Mouse (Mus musculus) WW6 (cell line): ENCODE data around the gene Cnr1.

Experiments used
- DNase-seq: peaks from one replicate; pipeline ENCODE4 v3.0.0-alpha.2; 2013; ENCODE audit warnings: low read depth, low spot score

Gene Cnr1

GRCm38 (mm10) chr4:33941557-33941956 is 17.2 kb downstream of the Cnr1 start:
- no peak for DNase-seq

GRCm38 (mm10) chr4:33943936-33944335 is 19.5 kb downstream of the Cnr1 start:
- no peak for DNase-seq

GRCm38 (mm10) chr4:33945742-33946141 is 21.3 kb downstream of the Cnr1 start:
- DNase-seq: no peak

DNA sequence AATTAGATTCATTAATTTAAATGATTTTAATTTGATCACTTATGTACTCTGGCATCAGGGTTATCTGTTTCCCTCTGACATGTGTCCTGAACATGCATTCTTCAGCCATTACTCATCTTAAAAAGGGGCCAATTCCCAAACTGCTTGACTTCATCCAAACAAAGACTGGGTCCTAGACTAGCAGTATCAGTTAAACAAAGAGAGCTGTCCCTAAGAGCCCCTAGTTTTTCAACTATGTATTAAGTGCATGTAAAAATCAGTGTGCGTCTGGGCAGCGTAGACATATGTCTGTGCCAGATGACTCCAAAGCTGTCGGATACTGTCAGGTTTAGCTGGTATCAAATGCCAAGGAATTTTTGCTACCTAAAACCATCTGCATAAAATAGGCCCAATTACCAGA is 23.2 kb downstream of the Cnr1 start:
- no peak for DNase-seq

- DNase-seq: no peak
Measured at GRCm38 (mm10) chr4:33957398-33957797, 33.0 kb downstream of the Cnr1 start.

DNA sequence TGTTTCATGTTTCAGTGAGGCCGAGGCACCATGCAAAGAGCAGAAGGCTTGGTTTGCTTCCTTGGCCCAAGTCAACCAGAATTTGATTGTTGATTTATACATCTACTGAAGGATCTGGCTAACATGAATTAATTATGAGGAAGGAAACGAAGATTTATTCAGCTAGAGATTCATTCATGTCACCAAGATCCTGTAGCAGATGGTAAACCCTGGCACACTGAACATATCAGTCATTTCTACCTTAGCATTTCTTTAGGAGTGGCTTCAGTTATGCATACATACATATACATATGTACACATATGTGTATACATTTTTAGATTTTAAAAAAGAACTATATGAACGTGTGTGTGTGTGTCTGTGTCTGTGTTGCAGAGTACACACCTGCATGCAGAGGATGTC is 34.1 kb downstream of the Cnr1 start:
- DNase-seq: no peak

DNA sequence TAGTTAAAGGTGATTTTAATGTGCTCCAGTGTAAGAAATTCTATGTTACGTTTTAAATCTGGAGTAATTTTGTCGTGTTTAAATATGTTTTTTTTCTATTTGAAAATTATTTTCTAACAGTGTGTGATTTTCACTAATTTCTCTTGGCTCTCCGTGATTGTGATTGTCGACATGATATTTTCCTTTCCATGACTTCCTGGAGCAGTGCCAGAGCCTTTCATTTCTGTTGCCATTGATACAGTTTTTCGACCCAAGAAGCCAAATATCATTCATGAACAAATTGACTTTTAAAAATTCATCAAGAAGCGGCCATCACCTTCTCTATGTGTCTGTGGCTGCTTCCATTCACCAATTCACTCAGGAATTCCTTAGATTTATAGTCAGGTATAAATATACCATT is 35.4 kb downstream of the Cnr1 start:
- DNase-seq: no peak

DNA sequence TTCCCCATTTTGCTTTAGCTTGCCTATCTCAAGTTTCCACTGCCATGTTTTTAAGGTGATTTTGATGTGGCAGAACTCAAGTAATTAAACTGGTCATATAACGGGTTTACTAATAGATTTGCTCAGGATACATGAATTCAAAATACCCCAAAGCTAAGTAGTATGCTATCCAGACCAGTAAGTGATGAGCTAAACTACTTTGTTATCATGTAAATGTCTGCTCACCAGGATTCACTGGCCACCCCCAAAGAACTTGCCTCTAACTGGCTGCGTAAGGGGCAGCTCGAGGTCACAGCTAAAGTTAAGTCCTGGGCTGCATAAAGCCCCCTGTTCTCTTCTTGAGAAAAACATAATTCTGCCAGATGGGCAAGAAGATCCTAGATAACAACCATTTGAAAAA is 46.3 kb downstream of the Cnr1 start:
- DNase-seq: no peak

GRCm38 (mm10) chr4:33988466-33989089 is 64.2 kb downstream of the Cnr1 start:
- DNase-seq: no peak

DNA sequence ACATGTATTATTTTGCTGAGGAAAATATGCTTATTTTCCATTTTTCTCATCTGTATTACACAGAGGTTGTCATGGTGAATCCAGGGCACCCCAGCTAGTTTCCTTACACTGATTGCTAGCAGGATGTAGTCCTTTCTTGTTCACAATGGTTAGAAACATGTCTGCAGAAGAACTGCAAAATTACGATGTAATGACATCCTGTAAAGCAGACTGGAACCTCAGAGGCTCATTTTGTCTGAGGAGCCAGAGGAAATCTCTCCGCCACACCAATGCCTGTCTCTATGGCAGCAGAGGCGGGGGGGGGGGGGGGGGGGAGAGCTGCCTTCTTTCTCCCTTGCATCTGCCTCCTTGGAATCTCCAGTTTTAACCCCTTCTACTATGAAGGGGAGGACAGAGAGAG is 68.3 kb downstream of the Cnr1 start:
- no peak for DNase-seq

GRCm38 (mm10) chr4:33996382-33996781 is 72.0 kb downstream of the Cnr1 start:
- no peak for DNase-seq
